Comparison of ENCODE assay signal across 8 mouse cellular contexts in the genomic region with DNA sequence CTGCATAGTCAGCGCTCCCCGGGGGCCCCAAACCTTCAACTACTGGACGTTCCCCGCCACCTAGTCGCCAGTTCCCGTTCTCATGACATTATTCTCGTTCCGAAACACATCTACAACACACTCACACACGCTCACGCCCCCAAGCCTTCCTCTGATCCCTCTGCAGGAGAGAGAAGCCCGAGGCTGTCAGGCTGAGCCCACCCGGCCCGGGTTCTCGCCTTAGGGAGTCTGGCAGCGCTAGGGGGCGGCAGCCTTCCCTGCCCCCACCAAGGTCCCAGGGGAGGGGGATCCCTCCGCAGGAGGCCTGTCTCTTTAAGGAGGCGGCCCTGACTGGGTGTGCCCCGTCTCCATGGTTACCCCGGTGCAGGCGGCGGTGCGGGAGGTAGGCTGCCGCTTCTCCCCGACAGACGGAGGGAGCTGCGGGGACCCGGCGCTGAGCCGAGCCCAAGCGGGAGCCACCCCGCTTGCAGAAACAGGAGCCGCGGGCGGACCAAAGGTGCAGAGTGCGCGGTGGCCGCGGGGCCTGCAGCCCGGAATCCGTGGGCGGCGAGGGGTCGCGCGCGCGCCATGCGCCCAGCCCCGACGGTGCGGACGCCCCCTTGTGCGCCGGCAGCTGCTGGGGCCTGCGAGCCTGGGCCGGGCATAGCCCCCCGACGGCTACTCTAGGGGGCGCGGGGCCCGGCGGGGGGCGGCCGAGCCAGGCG. TPM values are rescaled to one million over a fixed set of nuclear protein-coding genes. Genes with fewer than 3 reads are reported as not detected.
DNase-seq lines count a peak whose midpoint lies in the region; ATAC-seq lines count a peak whose summit lies in the region.

A gene (plus strand): TSS at position 654 of the 704 bp plus-strand sequence.

- no peak for ATAC-seq in limb, embryonic 13.5 days (ENCODE audit: low FRiP score, low read depth)
- no peak; the same call in 1 of the 2 replicates for ATAC-seq in midbrain, embryonic 15.5 days (replicated peaks)
- peak; percentile 59; the same call in 1 of the 2 replicates for ATAC-seq in stomach, embryonic 16.5 days (ENCODE audit: insufficient read depth, low FRiP score)

- H3K4me2 ChIP-seq in limb, embryonic 13.5 days (replicated peaks): peak within 1 kb of the TSS; percentile 77
- H3K4me2 ChIP-seq in midbrain, embryonic 15.5 days: peak within 1 kb of the TSS; percentile 52
- peak within 1 kb of the TSS; percentile 65 for H3K4me2 ChIP-seq in stomach, embryonic 16.5 days (ENCODE audit: low read depth, low read length)

- peak; percentile 42 to 53 for DNase-seq in heart, adult 18-20 months
- DNase-seq in heart, adult 8-10 months (ENCODE audit: low spot score): no peak
- DNase-seq in cerebellum, postnatal 10 days: peak; percentile 68 to 76
- no peak for DNase-seq in gonadal fat pad, adult 2 months (ENCODE audit: low read depth)
- DNase-seq in kidney, adult 8-10 months: peak; percentile 26 to 34

- no peaks in the 10 kb centered on the region for H3K9me3 ChIP-seq in limb, embryonic 13.5 days
- H3K9me3 ChIP-seq in midbrain, embryonic 15.5 days: no peaks in the 10 kb centered on the region
- no peaks in the 10 kb centered on the region for H3K9me3 ChIP-seq in stomach, embryonic 16.5 days (replicated peaks; ENCODE audit: control insufficient read depth, low read length)

- peaks cover 53% of the 10 kb centered on the region for H3K4me1 ChIP-seq in limb, embryonic 13.5 days
- H3K4me1 ChIP-seq in midbrain, embryonic 15.5 days: peaks cover 34% of the 10 kb centered on the region
- H3K4me1 ChIP-seq in stomach, embryonic 16.5 days (ENCODE audit: control insufficient read depth, insufficient read depth, low read length): peaks cover 17% of the 10 kb centered on the region

- H3K36me3 ChIP-seq in limb, embryonic 13.5 days: no peaks in the 10 kb centered on the region
- no peaks in the 10 kb centered on the region for H3K36me3 ChIP-seq in midbrain, embryonic 15.5 days (replicated peaks)
- H3K36me3 ChIP-seq in stomach, embryonic 16.5 days (ENCODE audit: control insufficient read depth, insufficient read depth, low read length): no peaks in the 10 kb centered on the region

- no peak within 1 kb of the TSS for H3K27ac ChIP-seq in limb, embryonic 13.5 days
- no peak within 1 kb of the TSS for H3K27ac ChIP-seq in midbrain, embryonic 15.5 days
- no peak within 1 kb of the TSS for H3K27ac ChIP-seq in stomach, embryonic 16.5 days (ENCODE audit: low read length)

- peak within 1 kb of the TSS; percentile 48 for H3K4me3 ChIP-seq in limb, embryonic 13.5 days
- peak within 1 kb of the TSS; percentile 36 for H3K4me3 ChIP-seq in midbrain, embryonic 15.5 days
- peak within 1 kb of the TSS; percentile 44 for H3K4me3 ChIP-seq in stomach, embryonic 16.5 days (replicated peaks; ENCODE audit: low read length)

- peaks cover 94% of the 10 kb centered on the region for H3K27me3 ChIP-seq in limb, embryonic 13.5 days
- peaks cover 90% of the 10 kb centered on the region for H3K27me3 ChIP-seq in midbrain, embryonic 15.5 days (replicated peaks)
- peaks cover 75% of the 10 kb centered on the region for H3K27me3 ChIP-seq in stomach, embryonic 16.5 days (ENCODE audit: control insufficient read depth, insufficient read depth, low read length)

- under 1% methylated on average over 59 of the region's 66 CpGs for WGBS in limb, embryonic 13.5 days
- under 1% methylated on average over 40 of the region's 66 CpGs for WGBS in midbrain, embryonic 15.5 days
- under 1% methylated on average over 64 of the region's 66 CpGs for WGBS in stomach, embryonic 16.5 days

- H3K9ac ChIP-seq in limb, embryonic 13.5 days: peak within 1 kb of the TSS; percentile 62
- H3K9ac ChIP-seq in midbrain, embryonic 15.5 days: peak within 1 kb of the TSS; percentile 7; the same call in 1 of the 2 replicates
- peak within 1 kb of the TSS; percentile 59 for H3K9ac ChIP-seq in stomach, embryonic 16.5 days (ENCODE audit: low read length)

RNA-seq across cellular contexts. Expression of the gene that starts here (rescaled TPM):
- under 1 TPM in 1 of 2 experiments, not detected in 1; 0.15 TPM for total RNA-seq in heart, adult 18-20 months (2021)
- under 1 TPM in 3 of 4 experiments, not detected in 1; 0.17 to 0.69 (median 0.22) TPM for total RNA-seq in heart, adult 8-10 months (2022)
- polyA plus RNA-seq in gonadal fat pad, adult 2 months (2012; rRNA removed): 51.8 and 55.4 TPM in 2 replicates
- polyA plus RNA-seq in limb, embryonic 13.5 days (2015; fragmentation: Nextera tagmentation; extraction: Ambion mirVana): 0.28 and 0.37 TPM in 2 replicates
- 0.25 and 0.40 TPM in 2 replicates for polyA plus RNA-seq in midbrain, embryonic 15.5 days (2015; fragmentation: Nextera tagmentation; extraction: Ambion mirVana)
- 0.52 and 0.66 TPM in 2 replicates for polyA plus RNA-seq in stomach, embryonic 16.5 days (2015; fragmentation: Nextera tagmentation; extraction: Ambion mirVana)

Comparison
In these comparisons a context has a peak if more than half of its experiments do, and no peak if none do; other contexts are left out.
1. RNA of the gene that starts here (polyA plus RNA-seq): 51.8 to 55.4 TPM in gonadal fat pad, adult 2 months; 0.52 to 0.66 TPM in stomach, embryonic 16.5 days, 0.28 to 0.37 TPM in limb, embryonic 13.5 days and 0.25 to 0.40 TPM in midbrain, embryonic 15.5 days; every median in the first group is over 10 times any median in the second.
2. Peak in DNase-seq in heart, adult 18-20 months; RNA of the gene not detected or under 1 TPM.
3. Peak in ATAC-seq, H3K4me3 ChIP-seq, H3K9ac ChIP-seq and H3K4me2 ChIP-seq in stomach, embryonic 16.5 days; RNA of the gene not detected or under 1 TPM.
4. DNase-seq: peak in cerebellum, postnatal 10 days (2 of 2) and kidney, adult 8-10 months (2 of 2); none in heart, adult 8-10 months (single experiment) and gonadal fat pad, adult 2 months (single experiment).
5. H3K9ac ChIP-seq: peak in every context shown above with its lines; median percentile 62 in limb, embryonic 13.5 days; 59 in stomach, embryonic 16.5 days; 7 in midbrain, embryonic 15.5 days.
6. Peak in every context shown above with its lines, with median percentiles within 50 percentile points of each other: H3K4me2 ChIP-seq and H3K4me3 ChIP-seq.